Mouse (Mus musculus) inflammation-experienced regulatory T-cells, adult 16 weeks (primary cell): Measurements from ENCODE around the gene Ucp2. TPM values are rescaled to one million over a fixed set of nuclear protein-coding genes. Genes with fewer than 3 reads are reported as not detected.

ENCODE experiments used
- polyA plus RNA-seq: library from polyadenylated mRNA; unstranded; fragments of 100-300 nt; shearing (Covaris generic); gene quantifications from one replicate; pipeline ENCODE4 v1.2.1, GENCODE M21; 2017

Gene Ucp2
- polyA plus RNA-seq: 1,740 TPM

GRCm38 (mm10) chr7:100493117-100493483, at the start of gene Ucp2:
Ucp2 (plus strand) TSS chr7:100493337.

GRCm38 (mm10) chr7:100472777-100473176, 20.4 kb upstream of the Ucp2 start, which contains the start of gene Ucp3:
Ucp3 (plus strand) TSS chr7:100472990.

GRCm38 (mm10) chr7:100514573-100514972, 21.4 kb downstream of the Ucp2 start, which contains the start of gene Dnajb13:
Dnajb13 (minus strand) TSS chr7:100514960.

GRCm38 (mm10) chr7:100536804-100537518, 43.8 kb downstream of the Ucp2 start, which contains the start of gene Coa4:
Coa4 (plus strand) TSS chr7:100537071.

Other genes starting within 250 kb of the Ucp2 start
- not detected for gene P4ha3, start 207.8 kb upstream of the Ucp2 start, polyA plus RNA-seq
- gene C2cd3, start 121.1 kb upstream of the Ucp2 start, polyA plus RNA-seq: 68.6 TPM
- 31.9 TPM for gene Ppme1, start 121.0 kb upstream of the Ucp2 start, polyA plus RNA-seq
- gene Ucp3, start 20.3 kb upstream of the Ucp2 start, polyA plus RNA-seq: 0.13 TPM
- 18.3 TPM for gene Dnajb13, start 21.6 kb downstream of the Ucp2 start, polyA plus RNA-seq
- 22.4 TPM for gene Coa4, start 43.7 kb downstream of the Ucp2 start, polyA plus RNA-seq
- gene Rab6a, start 114.1 kb downstream of the Ucp2 start, polyA plus RNA-seq: 10.1 TPM
- gene Mrpl48, start 115.0 kb downstream of the Ucp2 start, polyA plus RNA-seq: 50.8 TPM
- gene Plekhb1, start 169.1 kb downstream of the Ucp2 start, polyA plus RNA-seq: 0.20 TPM
- gene Fam168a, start 213.3 kb downstream of the Ucp2 start, polyA plus RNA-seq: 31.8 TPM